Mouse (Mus musculus) c-Kit-positive CD71-positive TER-119-negative erythroid progenitor cells, embryonic 14.5 days (primary cell): Measurements from ENCODE around the gene E130114P18Rik.

Experiments used
- DNase-seq: peaks from one replicate; pipeline ENCODE4 v3.0.0-alpha.2; 2013; ENCODE audit warnings: low read depth

Gene E130114P18Rik

DNA sequence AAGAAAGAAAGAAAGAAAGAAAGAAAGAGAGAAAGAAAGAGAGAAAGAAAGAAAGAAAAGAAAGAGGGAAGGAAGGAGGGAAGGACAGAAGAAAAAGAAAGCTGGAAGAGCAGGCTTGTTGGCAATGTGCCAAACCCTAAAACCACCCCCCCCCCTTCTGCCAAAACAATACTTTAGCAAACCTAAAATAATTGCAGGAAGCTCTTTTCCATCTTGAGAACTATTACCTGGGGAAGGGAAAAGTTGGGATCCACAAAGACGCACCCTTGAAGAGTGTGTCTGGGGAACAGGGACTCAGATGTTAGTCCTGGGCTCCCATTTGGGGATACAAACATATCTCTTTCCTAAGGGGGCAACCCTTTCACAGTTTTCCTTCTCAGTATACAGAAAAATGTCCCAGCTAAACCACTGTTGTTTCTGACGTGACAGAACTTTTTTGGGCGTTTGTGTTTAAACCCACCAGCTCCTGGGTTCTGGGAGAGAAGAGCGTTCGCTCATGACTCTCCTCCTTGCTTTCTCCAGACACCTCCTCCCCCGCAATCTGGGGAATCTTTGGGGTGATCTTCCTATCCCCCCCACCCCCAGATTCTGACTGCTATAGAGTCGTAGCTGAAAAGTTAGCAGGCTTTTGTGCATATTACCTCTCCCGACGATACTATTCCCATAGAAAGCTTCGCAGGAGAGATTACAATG lies 1.3 kb downstream of the E130114P18Rik start:
- no peak for DNase-seq

DNA sequence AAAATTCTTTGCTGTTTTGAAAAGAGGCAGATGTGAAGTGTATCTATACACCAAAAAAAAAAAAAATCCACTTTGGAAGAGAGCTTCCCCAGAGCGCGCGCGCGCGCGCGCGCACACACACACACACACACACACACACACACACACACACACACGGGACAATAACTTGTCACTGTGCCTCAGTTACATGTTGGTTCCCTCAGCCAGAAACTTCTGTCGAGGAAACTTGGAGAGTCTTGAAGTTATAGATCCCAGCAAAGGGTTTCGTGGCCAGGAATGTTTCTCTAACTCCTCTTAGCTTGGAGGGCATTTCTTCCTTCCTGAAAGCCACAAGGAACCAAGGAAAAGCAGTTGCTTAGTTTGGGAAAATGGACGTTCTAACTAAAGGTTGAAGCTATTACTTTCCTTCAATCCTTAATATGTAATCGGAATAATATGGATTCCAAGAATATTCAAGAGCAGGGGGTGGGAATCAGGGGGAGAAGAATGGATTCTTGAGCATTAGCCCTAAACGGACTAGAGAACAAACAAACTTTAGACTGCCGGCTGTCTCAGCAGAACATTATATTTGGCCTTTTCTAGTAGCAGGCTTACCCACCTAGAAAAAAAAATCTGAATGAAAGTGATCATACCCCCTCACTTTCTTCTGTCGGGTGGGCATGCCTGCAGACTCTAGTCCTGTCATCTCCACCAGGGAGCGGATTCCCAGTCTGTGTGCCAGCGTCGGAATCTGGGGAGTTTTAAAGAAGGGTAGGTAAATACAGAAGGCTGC lies 2.2 kb downstream of the E130114P18Rik start:
- DNase-seq, result no peak

DNA sequence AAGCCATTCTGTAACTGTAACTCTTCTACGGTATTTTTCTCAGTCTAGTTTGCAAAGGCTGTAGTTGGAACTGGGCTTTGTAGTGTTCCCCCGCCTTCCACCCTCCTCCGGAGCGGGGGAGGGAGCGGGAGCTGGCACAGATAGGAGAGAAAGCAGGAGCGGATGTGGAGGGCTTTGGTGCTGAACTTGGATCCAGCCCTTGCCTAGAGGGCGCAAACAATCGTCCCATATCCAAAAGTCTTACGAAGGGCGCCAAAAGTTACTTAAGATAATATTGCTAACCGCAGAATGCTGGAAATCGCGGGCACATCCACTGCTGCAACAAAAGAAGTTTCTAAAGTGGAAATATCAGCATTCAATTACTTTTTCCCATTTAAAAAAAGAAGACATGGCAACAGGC lies 2.8 kb downstream of the E130114P18Rik start:
- DNase-seq, result no peak

DNA sequence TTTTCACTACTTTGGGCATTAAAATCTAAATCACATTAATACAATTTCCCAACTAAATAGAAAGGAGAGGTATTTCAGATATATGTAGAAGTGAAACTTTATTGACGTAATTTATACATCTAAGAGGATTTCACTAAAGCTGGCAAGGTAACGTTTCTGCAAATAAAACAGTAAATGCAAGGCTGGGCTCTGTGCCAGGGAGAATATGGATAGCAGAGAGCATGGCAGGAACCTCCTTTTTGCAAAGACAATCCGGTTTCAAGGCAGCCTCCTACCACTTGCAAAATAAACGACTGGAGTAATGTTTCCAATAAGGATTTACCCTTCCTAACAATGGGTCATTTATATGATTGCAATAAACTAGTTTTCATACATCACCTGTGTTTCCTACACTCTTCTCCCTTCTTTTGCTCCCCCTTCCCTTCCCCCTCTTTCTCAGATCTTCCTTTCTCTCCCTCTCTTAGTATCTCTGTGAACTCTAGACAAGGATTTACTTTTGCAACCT lies 3.4 kb downstream of the E130114P18Rik start:
- DNase-seq, result no peak

DNA sequence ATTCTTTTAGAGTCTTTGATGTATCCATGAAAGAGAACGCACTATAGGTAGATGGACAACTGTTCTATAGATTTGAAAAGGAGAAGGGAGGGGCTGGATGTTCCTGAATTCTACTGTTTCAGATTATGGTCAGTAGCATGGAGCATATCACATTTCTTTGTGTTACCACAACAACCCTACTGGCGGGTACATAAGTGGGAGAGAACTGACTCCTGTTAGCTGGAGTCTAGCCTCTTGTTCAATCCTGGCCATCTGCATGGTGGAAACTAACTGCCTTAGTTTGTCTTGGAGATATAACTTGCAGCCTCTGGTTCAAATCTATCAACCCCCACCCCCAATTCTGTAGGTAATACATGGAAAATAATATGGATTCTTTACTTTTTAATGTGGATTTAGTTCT lies 4.1 kb downstream of the E130114P18Rik start:
- DNase-seq, result no peak

DNA sequence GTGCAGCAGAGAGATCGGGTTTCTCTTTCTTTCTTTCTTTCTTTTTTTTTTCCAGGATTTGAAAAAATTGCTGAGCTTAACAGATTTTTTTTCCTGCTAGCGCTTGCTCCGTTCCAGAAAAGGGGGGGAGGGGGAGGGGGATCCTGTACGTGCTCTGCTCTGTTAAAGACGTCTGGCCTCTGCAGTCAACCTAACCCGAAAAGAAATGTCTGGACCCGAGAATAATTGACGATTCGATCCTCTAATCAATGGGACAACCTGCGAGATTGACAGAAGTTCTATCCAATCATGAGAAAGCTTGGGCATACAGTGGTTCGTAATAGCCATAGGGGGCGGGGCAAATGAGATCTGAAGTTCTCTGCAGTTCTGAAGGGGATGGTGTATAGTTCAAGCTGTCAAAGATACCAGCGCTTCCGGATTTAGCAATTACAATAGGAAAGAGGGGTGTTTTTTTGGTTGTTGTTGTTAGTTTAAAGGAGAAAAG lies 4.7 kb downstream of the E130114P18Rik start:
- peak; percentile 99 for DNase-seq

DNA sequence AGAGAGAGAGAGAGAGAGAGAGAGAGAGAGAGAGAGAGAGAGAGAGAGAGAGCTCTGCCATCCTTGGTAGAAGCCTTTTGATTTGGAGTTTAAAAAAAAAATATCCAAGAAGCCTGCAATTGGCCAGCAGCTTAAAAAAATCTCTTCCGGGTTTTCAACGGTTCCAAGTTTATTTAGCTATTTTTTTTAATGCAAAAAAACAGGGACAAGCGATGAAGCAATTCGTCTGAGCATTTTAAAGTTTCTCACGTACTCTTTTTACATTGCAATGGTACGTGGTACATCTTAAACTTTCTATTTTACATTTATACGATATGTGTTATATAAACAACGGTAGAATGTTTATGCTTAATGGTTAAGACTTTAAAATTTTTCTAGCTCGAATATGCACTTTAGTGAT lies 5.2 kb downstream of the E130114P18Rik start, which contains the start of gene Nfia:
TSS of gene Nfia (plus strand) at position 94 of the 400 bp plus-strand sequence.
- no peak for DNase-seq

DNA sequence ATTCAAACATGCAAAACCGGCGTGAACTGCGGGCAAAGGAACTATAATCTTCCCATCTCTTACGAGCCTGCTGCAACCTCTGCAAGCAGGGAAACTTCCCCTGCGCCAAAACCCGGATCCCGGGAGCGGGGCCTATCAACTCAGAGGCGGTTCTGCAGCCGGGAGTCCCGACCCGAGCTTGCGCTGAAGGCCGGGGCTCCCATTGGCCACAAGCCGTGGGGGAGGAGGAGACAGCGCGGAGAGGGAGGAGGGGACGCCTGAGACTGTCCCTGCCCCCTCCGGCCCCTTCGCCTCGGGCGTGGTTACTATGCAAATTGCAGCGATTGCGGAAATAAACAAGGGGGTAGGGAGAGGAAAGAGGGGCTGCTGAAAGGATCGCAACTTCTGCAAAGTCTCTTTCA lies 5.8 kb downstream of the E130114P18Rik start:
- DNase-seq, result peak; percentile 83

DNA sequence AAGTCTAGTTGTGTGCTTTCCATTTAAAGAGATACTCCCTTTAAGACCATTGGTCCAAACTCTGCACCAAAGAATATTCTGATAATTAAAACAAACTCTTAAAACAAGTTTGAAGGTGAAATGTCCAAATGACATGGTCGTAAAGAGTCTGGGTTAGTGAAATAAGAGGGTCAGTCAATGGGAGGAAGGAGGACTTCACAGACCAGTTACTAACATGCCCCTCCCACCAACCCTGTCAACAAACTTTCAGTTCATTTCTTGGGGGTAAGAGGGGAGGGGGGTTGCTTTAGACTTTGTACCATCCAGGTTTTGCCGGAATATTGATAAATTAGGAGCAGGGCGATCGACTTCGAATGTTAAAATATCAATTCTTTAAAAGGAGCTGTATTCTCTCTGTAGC lies 6.5 kb downstream of the E130114P18Rik start:
- no peak for DNase-seq

DNA sequence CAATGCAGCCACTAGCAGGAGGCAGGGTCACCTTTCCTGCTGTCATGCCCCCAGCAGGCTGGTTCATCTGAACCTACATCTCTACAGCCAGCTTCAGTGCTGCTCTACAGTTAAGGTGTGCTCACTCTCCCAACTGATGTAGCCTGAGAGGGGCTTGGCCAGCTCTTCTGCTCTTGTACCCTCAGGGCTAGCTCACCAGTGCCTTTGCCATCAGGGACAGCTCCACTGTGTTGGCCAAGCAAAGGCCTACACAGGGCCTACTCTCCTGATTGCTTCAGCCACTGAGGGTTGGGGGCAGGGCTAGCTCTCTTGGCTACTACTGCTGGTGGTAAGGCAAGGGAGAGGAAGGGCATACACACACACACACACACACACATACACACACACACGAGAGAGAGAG lies 8.0 kb downstream of the E130114P18Rik start:
- no peak for DNase-seq

DNA sequence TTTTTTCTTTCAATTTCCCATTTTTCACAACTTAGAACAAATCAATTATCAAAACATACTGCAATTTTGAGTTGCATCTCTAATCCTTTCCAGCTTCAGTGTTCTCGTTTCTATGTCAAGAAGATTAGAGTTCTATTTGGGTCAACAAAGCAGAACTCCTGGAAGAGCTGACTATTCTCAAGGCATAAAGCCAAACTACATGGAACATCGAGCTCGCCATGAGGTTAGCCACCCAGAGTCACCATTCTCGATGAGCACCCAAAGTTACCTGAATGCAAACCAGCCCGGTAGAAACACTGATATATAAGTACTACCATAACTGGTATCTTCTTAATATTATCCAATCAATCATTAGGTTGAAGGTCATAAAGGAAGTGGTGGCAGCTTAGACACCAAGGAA lies 10.4 kb downstream of the E130114P18Rik start:
- DNase-seq, result no peak

DNA sequence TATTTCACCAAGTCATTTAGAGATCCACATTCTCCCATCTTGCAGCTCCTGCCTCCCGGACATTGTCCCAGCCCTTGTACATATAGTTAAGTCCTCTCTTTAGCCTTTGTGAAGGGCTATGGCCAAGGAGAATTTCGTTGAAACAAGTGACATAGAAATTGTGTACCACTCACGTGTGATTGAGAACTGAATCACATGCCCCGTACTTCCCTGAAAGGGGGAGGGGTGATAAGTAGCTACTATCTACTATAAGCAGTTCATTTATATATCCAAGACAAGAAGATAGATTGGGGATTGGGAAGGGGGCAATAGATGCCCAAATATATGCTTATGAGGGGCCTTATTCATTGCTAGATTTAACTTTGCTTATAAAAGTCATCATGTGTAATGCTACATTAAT lies 10.9 kb downstream of the E130114P18Rik start:
- no peak for DNase-seq

DNA sequence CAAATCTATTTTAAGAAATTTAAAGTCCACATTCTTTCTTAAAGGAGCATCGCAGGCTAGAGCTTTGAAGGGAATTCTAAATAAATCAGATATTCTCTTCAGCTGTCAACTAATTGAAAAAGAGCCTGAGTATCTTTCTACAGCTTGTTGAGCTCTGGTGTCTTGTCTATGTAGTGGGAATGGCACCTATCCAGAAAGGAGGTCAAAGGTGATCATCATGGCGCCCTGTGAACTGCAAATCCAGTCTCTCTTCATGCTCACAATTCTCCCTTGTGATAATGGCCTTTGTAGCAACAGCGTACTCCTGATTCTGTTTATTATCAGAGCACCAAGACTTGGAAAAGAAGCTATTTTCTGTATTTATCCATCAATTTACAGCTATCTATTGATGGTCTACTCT lies 11.8 kb downstream of the E130114P18Rik start:
- DNase-seq, result no peak

DNA sequence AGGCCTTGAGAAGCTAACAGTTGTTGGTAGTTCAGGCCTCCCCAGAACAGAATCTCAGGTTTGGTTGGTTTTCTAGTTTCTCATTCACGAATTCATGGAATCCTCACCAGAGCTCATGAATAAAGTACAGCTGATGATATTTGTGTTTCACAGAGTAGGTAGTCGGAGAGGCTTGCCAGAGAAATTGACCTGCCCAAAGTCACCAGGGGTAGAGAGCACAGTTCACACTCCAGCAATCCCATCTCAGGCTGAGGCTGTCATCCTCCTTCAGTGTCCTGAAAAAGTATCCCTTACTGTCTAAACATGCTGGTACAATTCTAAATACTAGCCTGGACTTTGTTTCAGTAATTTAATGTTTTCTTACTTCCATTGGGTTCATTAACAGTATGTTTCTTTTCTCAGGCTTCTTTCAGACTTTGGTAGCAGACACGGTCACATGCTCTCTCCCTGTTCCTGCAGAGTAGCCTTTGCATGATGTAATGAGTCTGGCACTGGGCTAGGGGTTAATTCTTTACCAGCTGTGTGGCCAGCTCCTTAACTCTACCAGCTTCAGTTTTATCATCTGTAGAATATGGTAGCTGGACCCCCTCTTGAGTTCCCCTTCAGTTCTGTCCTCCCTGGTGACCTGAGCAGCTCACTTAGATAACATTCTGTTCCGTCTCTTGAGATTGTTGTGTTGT lies 12.4 kb downstream of the E130114P18Rik start:
- DNase-seq, result no peak

DNA sequence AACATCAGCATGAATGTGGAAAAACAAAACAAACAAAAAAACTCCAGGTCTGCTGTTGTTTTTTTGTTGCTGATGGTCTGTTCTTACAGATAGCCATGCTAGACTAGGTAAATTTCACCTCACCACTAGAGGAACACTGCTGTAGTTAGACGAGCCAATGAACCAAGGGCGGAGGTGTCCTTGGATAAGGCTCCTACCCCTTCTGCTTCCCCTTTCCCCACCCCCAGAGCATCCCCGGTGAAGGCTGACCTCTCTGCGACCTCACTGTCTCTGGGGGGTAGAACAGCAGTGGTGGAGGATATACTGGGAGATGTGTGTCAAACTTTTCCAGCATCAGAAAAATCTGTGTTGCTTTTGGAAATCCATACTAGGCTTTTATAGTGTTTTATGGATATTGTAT lies 13.3 kb downstream of the E130114P18Rik start:
- no peak for DNase-seq

DNA sequence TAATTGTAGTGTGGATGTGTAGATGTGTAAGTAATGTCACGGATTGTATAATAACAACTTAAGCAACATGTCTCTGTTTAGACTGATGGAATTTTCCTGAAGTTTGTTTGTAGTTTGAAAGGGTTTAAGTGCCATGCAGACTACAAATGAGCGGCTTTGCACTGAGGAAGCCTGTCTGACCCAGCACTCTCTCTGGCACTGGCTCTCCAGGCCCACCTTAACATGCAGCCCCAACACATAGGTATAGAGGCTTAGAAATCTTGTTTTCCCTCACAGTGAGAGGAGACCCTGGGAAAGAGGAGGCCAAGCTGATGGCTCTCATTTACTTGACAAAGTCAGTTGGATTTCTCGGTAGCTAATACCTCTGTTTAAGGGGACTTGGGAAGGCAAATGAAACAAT lies 19.2 kb downstream of the E130114P18Rik start:
- no peak for DNase-seq

DNA sequence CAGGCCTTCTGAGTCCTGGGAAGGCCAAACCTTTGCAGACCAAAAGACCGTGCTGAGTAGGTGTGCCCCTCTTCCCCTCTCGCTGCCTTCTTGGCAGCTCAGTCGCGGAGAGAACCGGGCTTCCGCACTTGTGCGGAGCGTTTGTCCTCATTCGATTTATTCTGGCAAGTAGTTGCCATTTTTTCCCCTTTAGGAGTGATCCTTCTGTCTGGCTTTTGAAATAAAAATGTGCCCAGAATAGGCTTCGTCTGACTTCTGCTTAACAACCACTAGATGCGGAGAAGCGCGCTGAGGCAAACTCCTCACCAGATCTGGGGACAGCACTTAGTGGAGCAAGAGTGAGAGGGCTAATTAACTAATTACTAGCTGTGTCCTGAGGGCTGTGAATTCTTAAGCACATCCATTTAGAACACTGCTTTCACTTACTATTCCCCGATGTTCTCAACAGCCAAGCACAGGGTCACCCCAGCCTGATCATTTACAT lies 19.9 kb downstream of the E130114P18Rik start:
- DNase-seq, result no peak

DNA sequence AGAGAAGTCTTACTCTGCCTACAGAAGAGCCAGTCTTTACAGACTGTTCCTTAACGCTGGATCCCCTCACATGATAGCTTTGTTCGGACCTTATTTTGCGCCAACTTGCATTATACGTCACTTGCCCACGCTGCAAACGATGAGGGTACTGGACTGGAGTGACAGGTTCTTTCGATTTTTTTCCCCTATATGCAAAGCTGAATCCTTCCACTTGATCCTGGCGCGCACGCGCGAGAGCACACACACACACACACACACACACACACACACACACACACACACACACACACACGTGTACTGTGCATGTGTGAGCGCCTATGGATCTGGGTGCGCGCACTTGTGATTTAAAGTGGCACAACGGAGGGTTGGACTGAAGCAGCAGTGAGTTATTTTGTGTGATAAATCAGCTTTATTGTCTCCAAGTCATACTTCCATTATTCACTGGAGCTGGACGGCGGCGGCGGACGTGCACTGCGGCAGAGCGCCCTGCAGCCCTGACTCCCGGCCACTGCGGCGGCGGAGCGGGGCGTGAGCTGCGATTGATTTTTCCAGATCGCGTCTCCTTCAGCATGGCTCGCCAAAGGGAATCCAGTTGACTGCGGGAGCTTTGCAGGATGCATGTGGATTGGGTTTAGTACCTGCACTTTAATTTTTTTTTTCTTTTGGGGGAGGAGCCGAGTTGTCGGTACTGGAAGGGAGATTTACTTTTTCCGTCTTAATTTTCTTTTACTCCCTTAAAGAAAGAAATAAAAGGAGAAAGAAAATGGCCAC lies 20.5 kb downstream of the E130114P18Rik start:
- DNase-seq, result no peak

DNA sequence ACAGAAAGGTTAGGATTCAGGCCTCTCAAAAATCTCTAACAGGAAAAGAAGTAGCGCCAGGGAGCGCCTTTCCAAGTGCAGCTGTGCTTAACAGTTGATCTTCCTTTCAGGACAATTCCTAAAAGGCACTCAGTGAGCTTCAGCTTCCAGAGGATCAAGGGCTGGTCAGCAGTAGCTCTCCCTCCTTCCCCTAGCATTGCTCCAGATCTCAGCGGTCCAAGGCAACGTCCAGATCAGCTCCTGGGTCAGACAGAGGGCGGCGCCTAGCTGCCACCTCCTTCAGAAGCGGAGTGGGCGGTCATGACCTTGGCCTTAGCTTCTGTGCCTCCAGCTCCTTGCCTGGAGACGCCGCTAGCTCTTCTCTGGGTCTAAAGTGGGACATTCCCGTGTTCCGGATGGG lies 23.6 kb downstream of the E130114P18Rik start:
- DNase-seq, result no peak

DNA sequence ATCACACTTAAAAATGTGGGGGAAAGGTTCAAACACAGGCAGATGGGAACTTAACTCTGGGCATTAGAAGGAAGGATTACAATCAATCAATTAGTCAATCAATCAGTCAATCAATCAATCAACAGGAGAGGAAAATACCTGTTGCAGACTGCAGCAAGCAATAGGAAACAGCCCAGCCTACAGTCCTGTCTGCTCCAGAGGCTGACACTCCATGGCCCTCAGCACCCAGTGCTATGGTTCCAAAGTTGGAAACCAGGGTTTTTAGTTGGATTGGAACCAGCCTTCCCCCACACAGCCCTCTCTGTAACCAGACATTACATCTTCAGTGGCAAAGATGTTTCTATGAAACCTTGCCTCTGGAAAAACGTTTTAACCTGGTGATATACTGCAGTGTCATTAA lies 24.4 kb downstream of the E130114P18Rik start:
- no peak for DNase-seq

DNA sequence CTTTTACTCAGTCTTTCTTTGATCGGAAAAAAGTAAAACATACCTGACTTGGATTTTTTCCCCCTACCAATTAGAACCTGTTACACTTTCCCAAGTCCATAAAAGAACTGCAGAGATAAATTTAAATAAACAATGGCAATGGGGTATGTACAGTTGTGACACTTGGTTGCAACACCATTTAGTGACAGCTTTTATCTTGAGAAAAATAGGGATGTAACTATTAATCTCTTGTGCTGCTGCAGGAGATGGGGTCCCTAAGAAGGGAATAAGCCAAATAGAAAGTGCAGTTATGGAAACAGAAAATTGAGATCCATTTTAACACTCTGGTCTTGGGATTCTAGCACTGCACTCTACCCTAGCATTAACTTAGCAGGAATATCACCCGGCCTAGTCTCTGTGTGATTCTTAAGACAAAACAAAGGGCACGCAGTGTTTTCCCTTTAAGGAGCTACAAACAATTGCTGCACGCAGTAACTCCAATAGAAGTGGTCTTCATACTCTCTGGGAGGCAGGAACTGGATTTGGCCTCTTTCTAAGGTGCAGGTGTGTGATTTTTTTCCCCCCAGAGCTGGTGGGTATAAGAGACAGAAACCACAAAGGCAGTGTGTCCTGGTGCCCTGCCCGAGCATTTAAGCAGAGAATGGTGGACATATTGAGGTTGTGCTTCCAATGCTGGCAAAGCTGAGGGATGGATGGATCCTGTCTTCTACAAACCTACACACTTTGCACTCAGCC lies 25.4 kb downstream of the E130114P18Rik start:
- DNase-seq, result no peak
